Mouse (Mus musculus) layer of hippocampus, adult 9-10 months (tissue): ENCODE results near the gene March11.

Experiments used
- DNase-seq: peaks from one replicate; pipeline ENCODE4 v3.0.0; 2022; ENCODE audit warnings: low spot score

Gene March11

DNA sequence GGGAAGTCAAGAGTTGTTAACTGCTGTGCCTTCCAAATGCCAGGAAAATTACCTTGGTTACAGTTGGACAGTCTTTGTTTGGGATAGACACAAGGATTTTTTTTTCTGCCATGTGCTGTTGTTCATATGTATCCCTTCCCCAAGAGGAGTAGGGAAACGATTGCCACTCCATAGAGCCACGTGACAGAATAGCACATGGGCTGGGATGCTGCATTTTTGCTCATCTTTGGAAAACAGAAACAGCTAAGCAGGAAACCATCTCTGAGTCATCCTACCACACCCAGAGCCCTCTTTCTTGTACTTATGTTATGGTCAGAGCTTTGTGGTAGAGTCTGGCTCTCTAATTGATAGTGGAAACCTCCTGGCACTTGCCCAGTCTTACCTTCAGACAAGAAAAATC, 65.4 kb downstream of the March11 start:
- no peak for DNase-seq

DNA sequence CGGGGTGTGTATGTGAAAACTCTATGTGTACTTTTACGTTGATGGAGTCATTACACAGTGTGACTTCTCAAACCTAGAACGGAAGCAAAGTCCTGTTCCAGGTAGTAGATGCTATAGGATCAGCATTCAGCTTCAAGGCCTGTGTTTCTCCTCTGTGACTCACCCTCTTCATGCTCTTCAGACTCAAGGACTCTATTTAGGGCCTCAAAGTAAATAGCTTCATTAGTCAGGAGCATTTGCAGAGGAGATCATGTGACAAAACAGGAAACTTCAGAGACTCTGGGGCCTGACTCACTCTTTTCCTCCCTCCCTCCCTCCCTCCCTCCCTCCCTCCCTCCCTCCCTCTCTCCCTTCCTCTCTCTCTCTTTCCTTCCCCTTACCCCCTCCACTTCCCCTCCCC, 66.1 kb downstream of the March11 start:
- no peak for DNase-seq

DNA sequence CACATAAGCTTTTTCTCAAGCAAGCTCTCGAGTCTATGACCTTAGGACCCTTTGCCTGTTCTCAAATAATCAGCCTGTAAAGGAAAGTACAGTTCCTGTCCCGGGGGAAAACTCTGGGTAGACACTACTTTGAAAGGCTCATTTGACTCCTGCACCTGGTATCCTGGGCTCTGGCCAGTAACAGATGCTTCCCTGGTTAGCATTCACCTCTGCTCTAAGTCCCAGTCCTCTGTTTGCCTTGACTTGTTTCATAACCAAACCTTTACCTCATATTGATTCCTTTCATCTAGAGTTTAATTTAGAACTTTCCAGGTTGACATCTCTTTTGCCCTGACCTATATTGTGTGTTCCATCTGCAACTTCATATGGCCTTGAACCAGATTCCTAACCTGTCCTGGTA, 68.5 kb downstream of the March11 start:
- no peak for DNase-seq

DNA sequence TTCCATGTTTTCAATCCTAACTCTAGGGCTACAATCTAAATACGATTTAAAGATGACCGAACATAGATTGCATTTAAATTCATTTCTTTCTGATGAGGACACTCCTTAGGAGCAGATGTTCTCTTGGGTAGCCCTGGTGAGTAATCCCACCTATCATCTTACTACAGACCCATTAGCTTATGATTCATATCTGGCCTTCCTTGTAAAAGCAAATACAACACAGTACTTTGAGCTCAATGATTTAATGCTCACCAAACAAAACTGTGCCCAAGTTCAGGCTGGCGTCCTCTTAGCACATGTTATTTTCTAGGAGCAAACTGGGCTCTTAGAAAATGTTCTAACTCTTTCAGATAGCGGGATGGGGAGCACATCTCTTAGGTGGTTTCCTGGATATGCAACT, 70.0 kb downstream of the March11 start:
- no peak for DNase-seq

DNA sequence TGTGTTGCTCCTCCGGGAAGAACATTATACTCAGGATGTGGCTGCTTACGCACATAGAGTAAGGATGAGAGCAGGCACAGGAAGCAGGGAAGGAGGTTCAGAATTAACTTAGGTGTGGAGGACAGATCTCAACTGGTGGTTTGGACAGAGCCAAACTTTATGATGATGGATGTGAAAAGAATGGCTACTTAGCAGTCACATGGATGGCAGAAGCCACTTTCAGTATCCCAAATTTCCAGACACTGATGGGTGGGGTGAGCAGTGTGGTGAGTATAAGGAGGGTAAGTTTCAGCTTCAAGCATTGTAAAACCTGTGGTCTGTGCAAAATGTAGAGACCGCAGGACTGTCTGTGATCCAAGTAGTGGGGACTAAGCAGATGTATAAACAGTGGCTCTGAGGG, 71.0 kb downstream of the March11 start:
- no peak for DNase-seq

DNA sequence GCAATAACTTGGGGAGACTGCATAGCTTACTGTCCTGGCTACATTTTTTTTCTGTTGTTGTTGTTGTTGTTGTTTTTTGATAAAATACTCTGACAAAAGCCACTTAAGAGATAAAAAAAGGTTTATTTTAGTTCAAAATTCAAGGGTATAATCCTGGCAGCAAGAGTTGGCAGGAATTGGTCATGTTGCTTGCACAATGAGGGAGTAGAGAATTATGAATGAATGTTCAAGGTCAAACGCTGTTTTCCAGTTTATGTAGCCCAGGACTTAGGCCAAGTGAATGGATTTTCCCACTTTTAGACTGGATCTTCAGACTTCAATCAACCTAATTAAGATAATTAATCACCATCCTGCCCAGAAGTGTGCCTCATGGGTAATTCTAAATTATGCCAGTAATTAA, 72.0 kb downstream of the March11 start:
- no peak for DNase-seq

DNA sequence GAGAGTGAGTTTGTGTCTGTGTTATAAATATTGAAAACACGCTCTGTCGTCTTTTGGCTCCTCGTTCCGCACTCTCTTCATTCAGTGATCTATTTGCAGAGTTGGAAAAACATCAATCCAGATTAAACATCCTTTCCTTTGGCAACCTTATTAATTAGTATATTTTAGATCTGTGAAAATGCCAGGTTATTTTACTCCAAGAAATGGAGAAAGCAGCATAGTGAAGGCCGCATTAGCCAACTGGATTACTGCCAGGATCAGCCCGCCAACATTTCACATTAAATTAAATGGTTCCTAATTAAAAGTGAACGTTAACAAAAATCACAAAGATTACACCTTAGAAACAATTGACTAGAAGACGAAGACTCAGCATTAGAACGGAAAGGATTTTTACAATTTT, 81.2 kb downstream of the March11 start:
- no peak for DNase-seq

DNA sequence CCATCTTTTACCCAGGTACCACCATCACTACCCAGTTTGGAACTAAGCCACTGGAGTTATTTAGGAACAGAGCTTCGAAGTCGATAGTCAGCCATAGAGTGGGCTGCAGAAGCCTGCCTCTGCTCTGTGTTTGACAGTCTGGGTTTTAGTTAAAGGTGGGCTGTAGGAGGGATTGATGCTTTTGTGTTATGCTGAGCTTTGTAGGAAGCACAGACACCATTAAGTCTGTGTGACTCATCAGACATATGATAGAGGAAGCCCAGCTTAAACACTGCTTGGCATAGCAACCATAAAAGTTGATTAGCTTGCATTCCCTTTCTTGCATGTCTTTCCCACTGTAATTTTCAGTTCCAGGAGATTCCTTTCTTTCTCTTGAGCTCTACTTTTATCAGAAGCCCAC, 87.7 kb downstream of the March11 start:
- DNase-seq: no peak

DNA sequence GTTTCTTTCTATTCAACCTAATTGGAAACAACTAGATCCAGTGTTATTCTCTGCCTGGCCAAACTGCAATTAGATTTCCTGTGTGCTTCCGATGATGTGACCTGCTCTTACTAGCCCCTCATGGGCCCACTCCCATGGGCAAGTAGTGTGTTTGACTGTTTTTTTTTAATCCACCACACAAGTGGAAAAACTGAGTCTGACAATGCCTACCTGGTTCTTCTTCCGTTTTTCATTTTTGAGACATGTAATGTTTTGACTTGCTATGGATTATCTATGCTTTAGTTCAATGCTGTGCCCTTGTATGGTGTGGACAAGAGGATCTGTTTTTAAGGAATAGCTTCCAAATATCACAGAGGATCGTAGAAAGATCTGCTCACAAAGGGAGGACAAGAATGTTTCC, 116.4 kb downstream of the March11 start:
- no peak for DNase-seq

DNA sequence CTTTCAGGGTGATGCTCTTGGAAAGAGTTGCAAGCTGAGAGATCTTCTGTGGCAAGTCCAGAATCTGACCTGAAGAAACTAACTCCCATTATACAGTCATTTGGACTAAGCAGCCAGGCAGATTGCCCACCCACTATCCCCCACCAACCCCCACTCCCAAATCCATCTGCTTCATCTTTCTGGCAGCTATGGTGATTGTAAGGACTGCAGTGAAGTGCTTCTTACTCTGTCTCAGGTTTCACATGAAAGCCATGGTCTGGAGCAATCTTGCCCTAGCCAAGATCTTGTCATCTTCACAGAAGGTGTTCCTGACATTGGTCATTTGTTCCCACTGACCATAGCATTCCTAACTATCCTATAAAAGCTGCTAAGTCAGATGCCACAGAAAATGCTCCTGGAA, 117.4 kb downstream of the March11 start:
- no peak for DNase-seq

DNA sequence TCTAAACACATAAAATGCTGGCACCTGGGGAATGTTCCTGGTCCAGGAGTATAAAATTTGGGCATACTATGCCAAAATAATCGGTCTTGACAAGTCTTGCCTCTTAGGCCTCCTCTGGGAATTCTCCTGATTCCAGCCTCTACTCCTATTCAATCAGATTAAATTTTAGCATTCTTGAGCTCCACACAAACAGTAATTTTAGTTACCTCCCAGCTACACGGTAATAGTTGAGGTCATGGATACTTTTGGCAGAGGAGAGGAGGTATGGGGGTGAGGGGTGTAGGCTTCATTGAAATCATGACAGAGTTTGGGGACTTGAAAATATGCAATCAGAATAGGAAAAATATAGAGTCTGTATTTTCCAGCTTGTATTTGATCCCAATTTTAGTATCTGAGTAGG, 121.7 kb downstream of the March11 start:
- no peak for DNase-seq

DNA sequence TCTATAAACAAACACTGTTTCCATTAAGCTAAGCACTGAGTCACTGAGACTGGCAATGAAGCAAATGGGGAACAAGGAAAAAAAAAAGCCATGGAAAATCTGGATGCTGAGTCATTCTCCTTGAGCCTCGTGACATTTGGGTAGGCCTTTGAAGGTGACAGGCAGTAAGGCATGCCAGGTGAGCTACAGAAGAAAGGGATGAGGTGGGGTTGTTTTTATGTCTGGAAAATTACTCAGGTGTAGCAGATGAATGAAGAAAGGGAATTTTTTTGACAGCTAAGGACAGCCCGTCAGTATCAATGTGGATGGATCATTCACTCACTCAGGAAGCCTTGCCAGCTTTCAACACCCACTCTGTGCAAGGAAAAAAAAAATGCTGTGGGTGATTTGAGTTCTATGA, 123.8 kb downstream of the March11 start:
- DNase-seq: peak; percentile 16

DNA sequence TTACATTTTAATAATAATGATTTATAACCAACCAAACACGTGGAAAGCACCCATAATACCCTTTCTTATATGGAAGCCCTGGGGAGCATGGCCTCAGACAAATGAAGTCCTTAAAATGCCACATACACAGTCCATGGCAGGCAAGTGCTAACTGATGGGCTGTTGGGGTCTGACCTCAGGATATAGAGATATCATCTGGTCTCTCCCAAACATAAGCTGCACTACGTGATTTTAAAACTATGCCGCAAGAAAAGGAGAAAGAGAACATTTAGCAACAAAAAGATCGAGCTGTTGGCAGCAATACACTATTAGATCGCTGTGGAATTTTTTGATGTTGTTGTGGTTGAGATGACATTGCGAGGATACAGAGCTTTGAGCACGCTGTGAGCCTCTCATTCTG, 126.9 kb downstream of the March11 start:
- no peak for DNase-seq

DNA sequence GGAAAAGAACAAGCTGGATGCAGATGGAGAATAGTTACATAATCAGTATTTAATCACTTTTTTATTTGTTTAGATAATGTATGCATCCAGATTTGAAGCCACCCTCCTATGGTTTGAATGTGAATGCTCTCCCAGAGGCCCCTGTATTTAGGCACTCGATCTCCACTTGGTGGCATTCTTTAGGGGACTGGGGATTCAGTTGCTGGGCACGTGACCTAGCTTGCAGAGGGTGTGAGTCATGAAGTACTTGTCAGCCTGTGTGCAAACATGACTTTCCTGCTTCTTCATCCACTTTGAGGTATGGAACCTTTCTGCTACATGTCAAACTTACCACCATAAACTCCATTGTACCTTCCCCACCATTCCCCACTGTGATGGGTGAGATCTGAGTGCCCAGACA, 128.3 kb downstream of the March11 start:
- DNase-seq: no peak
